Mouse (Mus musculus): ENCODE measurements around the gene Gskip.

Gskip gene

GRCm38 (mm10) chr12:105722657-105723056, 38.0 kb downstream of the Gskip start:
- DNase-seq (ENCODE audit: low spot score), result no peak

- DNase-seq (ENCODE audit: low spot score), result no peak
Measured at GRCm38 (mm10) chr12:105724616-105725015, 40.0 kb downstream of the Gskip start.

GRCm38 (mm10) chr12:105725736-105726135, 41.1 kb downstream of the Gskip start:
- DNase-seq (ENCODE audit: low spot score), result no peak

GRCm38 (mm10) chr12:105727268-105727667, 42.6 kb downstream of the Gskip start:
- DNase-seq (ENCODE audit: low spot score), result no peak

- peak; percentile 12 for DNase-seq (ENCODE audit: low spot score)
Measured at GRCm38 (mm10) chr12:105727964-105728363, 43.3 kb downstream of the Gskip start.

- no peak for DNase-seq (ENCODE audit: low spot score)
Measured at GRCm38 (mm10) chr12:105730851-105731460, 46.3 kb downstream of the Gskip start.

GRCm38 (mm10) chr12:105733370-105734159, 48.9 kb downstream of the Gskip start:
- no peak for DNase-seq (ENCODE audit: low spot score)

- DNase-seq (ENCODE audit: low spot score), result no peak
Measured at GRCm38 (mm10) chr12:105735226-105735888, 50.7 kb downstream of the Gskip start.

- DNase-seq (ENCODE audit: low spot score), result no peak
Measured at GRCm38 (mm10) chr12:105735889-105736251, 51.2 kb downstream of the Gskip start.

- no peak for DNase-seq (ENCODE audit: low spot score)
Measured at GRCm38 (mm10) chr12:105738316-105739096, 53.9 kb downstream of the Gskip start.

GRCm38 (mm10) chr12:105739656-105740055, 55.0 kb downstream of the Gskip start:
- DNase-seq (ENCODE audit: low spot score), result no peak

GRCm38 (mm10) chr12:105748114-105748513, 63.5 kb downstream of the Gskip start:
- no peak for DNase-seq (ENCODE audit: low spot score)
